Mouse (Mus musculus) CH12.LX (cell line): ENCODE measurements around the gene Sult6b2. TPM values are rescaled to one million over a fixed set of nuclear protein-coding genes. Genes with fewer than 3 reads are reported as not detected.

Experiments
- DNase-seq: peaks from one replicate; pipeline ENCODE4 v3.0.0-alpha.2; 2013; ENCODE audit errors: extremely low read depth
- H3K27ac ChIP-seq: 2 replicates; pipeline ENCODE4 v1.5.1; 2012; ENCODE audit warnings: low read depth, mild to moderate bottlenecking, control low read depth, moderate library complexity; ENCODE audit not compliant: insufficient read depth
- H3K27me3 ChIP-seq: replicated peaks from 2 replicates; pipeline ENCODE3; 2012; ENCODE audit warnings: inconsistent platforms
- H3K36me3 ChIP-seq, 2 experiments: replicated peaks in 1 of 2; 2 replicates each; pipeline versions ENCODE3 to v1.6.1; 2012; ENCODE audit warnings: inconsistent platforms in 1 of 2, low read length in 1 of 2, mild to moderate bottlenecking in 1 of 2, mixed read lengths in 1 of 2, moderate library complexity in 1 of 2; ENCODE audit not compliant: control insufficient read depth in 1 of 2, insufficient read depth in 1 of 2
- H3K4me1 ChIP-seq, 2 experiments: 2 replicates each; pipeline ENCODE4 v1.6.1; 2012; ENCODE audit warnings: inconsistent platforms in 1 of 2, moderate library complexity in 1 of 2; ENCODE audit not compliant: insufficient read depth in 2 of 2, control insufficient read depth in 1 of 2
- H3K4me2 ChIP-seq: 2 replicates; pipeline ENCODE4 v1.6.1; 2012; ENCODE audit warnings: low read depth, mild to moderate bottlenecking, control low read depth; ENCODE audit not compliant: poor library complexity, insufficient read depth, severe bottlenecking
- H3K4me3 ChIP-seq, 3 experiments: fragments of 150-350 bp in 1 of 3; sonication (generic) in 1 of 3; replicated peaks in 1 of 3; 2 replicates each; pipeline versions ENCODE3 to v1.5.1; 2011 to 2012; ENCODE audit warnings: low read depth in 2 of 3, low read length in 2 of 3, mild to moderate bottlenecking in 2 of 3, moderate library complexity in 2 of 3, control low read depth in 1 of 3, improper control_type of control experiment in 1 of 3, inconsistent platforms in 1 of 3, mixed read lengths in 1 of 3; ENCODE audit not compliant: poor library complexity in 1 of 3
- H3K79me2 ChIP-seq: replicated peaks from 2 replicates; pipeline ENCODE4 v1.6.1; 2012; ENCODE audit warnings: mild to moderate bottlenecking, moderate library complexity; ENCODE audit not compliant: control insufficient read depth, poor library complexity, insufficient read depth, severe bottlenecking; ENCODE audit errors: extremely low read depth
- H3K9ac ChIP-seq: 2 replicates; pipeline ENCODE4 v1.6.1; 2012; ENCODE audit warnings: low read depth, mild to moderate bottlenecking, control low read depth, moderate library complexity; ENCODE audit not compliant: insufficient read depth
- H3K9me3 ChIP-seq: replicated peaks from 2 replicates; pipeline ENCODE3; 2012; ENCODE audit warnings: low read length, inconsistent platforms, mixed read lengths
- CHD1 ChIP-seq: IDR thresholded peaks from 2 replicates; pipeline ENCODE4 v1.6.1; 2012; ENCODE audit warnings: low read depth, low read length, improper control_type of control experiment, inconsistent platforms
- CHD2 ChIP-seq: IDR thresholded peaks from 2 replicates; pipeline ENCODE4 v1.6.1; 2011; ENCODE audit warnings: low read length, improper control_type of control experiment
- E2F4 ChIP-seq: IDR thresholded peaks from 2 replicates; pipeline ENCODE4 v1.6.1; 2011; ENCODE audit warnings: low read depth, low read length, improper control_type of control experiment; ENCODE audit not compliant: insufficient replicate concordance
- ELF1 ChIP-seq: IDR thresholded peaks from 2 replicates; pipeline ENCODE4 v1.6.1; 2014; ENCODE audit warnings: low read depth, mild to moderate bottlenecking, inconsistent platforms, low read length, improper control_type of control experiment
- ETS1 ChIP-seq: conservative IDR thresholded peaks from 2 replicates; pipeline ENCODE4 v1.6.1; 2012; ENCODE audit warnings: low read depth, mild to moderate bottlenecking, inconsistent platforms, low read length, improper control_type of control experiment, moderate library complexity
- GABPA ChIP-seq: IDR thresholded peaks from 2 replicates; pipeline ENCODE4 v1.6.1; 2012; ENCODE audit warnings: low read depth, low read length, improper control_type of control experiment, inconsistent platforms; ENCODE audit not compliant: insufficient replicate concordance
- JUN ChIP-seq: IDR thresholded peaks from 2 replicates; pipeline ENCODE4 v1.6.1; 2011; ENCODE audit warnings: low read depth, mild to moderate bottlenecking, low read length, improper control_type of control experiment, moderate library complexity; ENCODE audit not compliant: insufficient read depth
- JUND ChIP-seq: conservative IDR thresholded peaks from 2 replicates; pipeline ENCODE4 v1.6.1; 2011; ENCODE audit warnings: low read depth, low read length, improper control_type of control experiment
- MAFK ChIP-seq: IDR thresholded peaks from 2 replicates; pipeline ENCODE4 v1.6.1; 2011; ENCODE audit warnings: low read length, improper control_type of control experiment; ENCODE audit not compliant: insufficient replicate concordance
- MAZ ChIP-seq: IDR thresholded peaks from 2 replicates; pipeline ENCODE4 v1.6.1; 2012; ENCODE audit warnings: low read depth, mild to moderate bottlenecking, inconsistent platforms, low read length, improper control_type of control experiment, moderate library complexity
- MXI1 ChIP-seq: IDR thresholded peaks from 2 replicates; pipeline ENCODE4 v1.6.1; 2011; ENCODE audit warnings: mild to moderate bottlenecking, low read depth, low read length, improper control_type of control experiment
- NRF1 ChIP-seq: IDR thresholded peaks from 2 replicates; pipeline ENCODE4 v1.6.1; 2014; ENCODE audit warnings: low read depth, mild to moderate bottlenecking, inconsistent platforms, low read length, improper control_type of control experiment, moderate library complexity
- PAX5 ChIP-seq: IDR thresholded peaks from 2 replicates; pipeline ENCODE4 v1.6.1; 2012; ENCODE audit warnings: low read length, inconsistent platforms, mixed read lengths
- POLR2A ChIP-seq: IDR thresholded peaks from 2 replicates; pipeline ENCODE4 v1.6.1; 2011; ENCODE audit warnings: low read depth, mild to moderate bottlenecking, improper control_type of control experiment, low read length
- POLR2AphosphoS2 ChIP-seq: IDR thresholded peaks from 2 replicates; pipeline ENCODE4 v1.6.1; 2011; ENCODE audit warnings: low read depth, low read length, improper control_type of control experiment
- RAD21 ChIP-seq: IDR thresholded peaks from 2 replicates; pipeline ENCODE4 v1.6.1; 2011; ENCODE audit warnings: low read depth, mild to moderate bottlenecking, low read length, improper control_type of control experiment, moderate library complexity
- RCOR1 ChIP-seq: conservative IDR thresholded peaks from 2 replicates; pipeline ENCODE4 v1.6.1; 2012; ENCODE audit warnings: low read depth, mild to moderate bottlenecking, inconsistent platforms, low read length, improper control_type of control experiment
- SMC3 ChIP-seq: IDR thresholded peaks from 2 replicates; pipeline ENCODE4 v1.6.1; 2011; ENCODE audit warnings: low read depth, low read length, improper control_type of control experiment
- UBTF ChIP-seq: IDR thresholded peaks from 2 replicates; pipeline ENCODE4 v1.6.1; 2012; ENCODE audit warnings: low read depth, mild to moderate bottlenecking, inconsistent platforms, low read length, improper control_type of control experiment, moderate library complexity
- ZMIZ1 ChIP-seq: IDR thresholded peaks from 2 replicates; pipeline ENCODE4 v1.6.1; 2012; ENCODE audit warnings: low read depth, mild to moderate bottlenecking, inconsistent platforms, low read length, improper control_type of control experiment
- dilution Hi-C: fragments of 300-500 bp; cut with MboI; formaldehyde crosslinking; loops from 2 replicates; pipeline ENCODE4 v1.14.3; 2020; ENCODE audit warnings: low sequenced_read_pairs; ENCODE audit not compliant: extremely low pct_unique_long_range_greater_than_20kb, extremely low pct_ligation_motif_present
- in situ Hi-C: fragments of 300-500 bp; cut with MboI; formaldehyde crosslinking; loops from 3 replicates; pipeline ENCODE4 v1.14.3; 2019; ENCODE audit warnings: low sequenced_read_pairs, low pct_ligation_motif_present, low pct_unique_long_range_greater_than_20kb, mixed read lengths
- polyA plus RNA-seq: library from polyadenylated mRNA; unstranded; fragments of >175 nt; gene quantifications from 2 replicates; pipeline ENCODE4 v1.2.1, GENCODE M21; 2012; ENCODE audit warnings: low read depth; ENCODE audit not compliant: insufficient read length
- total RNA-seq, 2 experiments: library from RNA; depleted of rRNA; stranded (reverse); fragments of 300-350 nt in 1 of 2; fragments of >200 nt in 1 of 2; gene quantifications; 2 replicates each; pipeline ENCODE4 v1.2.3; 2012 to 2014

The Sult6b2 gene
- total and polyA plus RNA-seq, 3 experiments = 0.25 to 1.1 (median 0.54) TPM

DNA sequence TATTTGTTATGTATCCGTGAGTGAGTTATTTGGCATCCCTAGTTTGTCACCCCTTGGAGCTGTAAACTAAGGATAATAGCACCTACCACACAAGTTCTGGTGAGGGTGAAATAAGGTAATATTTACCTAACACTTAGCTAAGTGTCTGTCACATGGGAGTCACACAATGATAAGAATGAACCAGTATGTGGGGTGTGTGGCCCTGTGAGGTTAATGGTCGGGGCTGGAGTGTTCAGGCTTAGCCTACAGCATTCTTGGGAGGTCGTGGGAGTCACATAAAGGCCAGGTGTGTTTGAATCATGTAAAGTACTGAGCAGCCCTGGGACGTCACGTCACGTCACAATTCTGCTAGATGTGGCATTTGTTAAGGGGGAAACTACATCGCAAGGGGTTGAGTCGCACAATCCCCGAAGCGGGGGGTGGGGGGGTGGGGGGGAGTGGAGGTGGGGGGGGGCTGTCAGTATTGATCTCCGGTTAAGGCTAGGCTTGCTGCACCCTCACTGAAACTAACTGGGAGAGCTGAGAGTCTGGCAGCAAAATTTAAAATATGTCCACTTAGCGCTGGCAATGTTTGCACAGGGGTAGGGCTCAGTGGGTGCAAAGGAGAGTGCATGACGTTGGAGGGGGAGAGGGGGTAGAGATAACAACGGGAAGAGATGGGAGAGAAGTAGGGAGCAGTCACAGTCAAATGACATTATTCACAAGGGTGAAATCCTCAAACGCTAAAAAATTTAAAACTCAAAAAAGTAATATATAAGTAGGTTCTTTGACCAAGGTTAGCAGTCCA, 8.5 kb downstream of the Sult6b2 start:
- no peak overlapping the region for H3K9ac ChIP-seq
- H3K79me2 ChIP-seq = no peaks in the 10 kb centered on the region
- no peak overlapping the region for H3K4me3 ChIP-seq
- no peak overlapping the region for H3K4me2 ChIP-seq
- DNase-seq = no peak
- H3K4me1 ChIP-seq = peaks cover 2 to 6% of the 10 kb centered on the region in 2 experiments; a peak in 3 of 4 replicates
- in situ Hi-C loops = no loop called here
- H3K9me3 ChIP-seq = no peaks in the 10 kb centered on the region
- H3K27ac ChIP-seq = no peak overlapping the region
- H3K27me3 ChIP-seq = no peaks in the 10 kb centered on the region
- no peaks in the 10 kb centered on the region for H3K36me3 ChIP-seq
- dilution Hi-C loops = no loop called here
- TF ChIP-seq UBTF (no peak), SMC3 (no peak), POLR2AphosphoS2 (no peak), MAFK (no peak), RAD21 (no peak), MAZ (no peak), CHD2 (no peak)
- TF ChIP-seq, all 38 proteins: peak for 0

DNA sequence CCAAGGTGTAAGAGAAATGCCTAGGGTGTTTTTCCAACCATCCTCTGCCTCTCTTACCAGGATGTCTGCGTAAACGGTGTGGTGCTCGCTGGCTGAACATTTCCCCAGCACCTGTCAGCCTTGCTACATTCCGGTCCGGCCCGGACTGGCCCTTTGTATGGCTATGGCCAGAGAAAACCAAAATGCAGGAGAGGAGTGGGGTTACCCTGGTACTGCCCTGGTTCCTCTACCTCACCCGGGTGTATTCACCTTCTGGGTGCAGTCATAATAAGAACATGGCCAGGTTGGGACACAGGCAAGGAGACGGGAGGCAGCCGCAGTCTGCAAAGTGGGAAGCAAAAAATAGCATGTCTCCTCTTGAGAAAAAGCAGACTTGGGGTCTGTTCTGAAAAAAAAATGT, 9.2 kb downstream of the Sult6b2 start:
- no peaks in the 10 kb centered on the region for H3K79me2 ChIP-seq
- TF ChIP-seq GABPA (no peak), MXI1 (no peak), ZMIZ1 (no peak), JUND (no peak), ELF1 (no peak), JUN (no peak), MAFK (no peak), ETS1 (no peak), POLR2A (no peak), PAX5 (no peak), RCOR1 (no peak), CHD1 (no peak), NRF1 (no peak), E2F4 (no peak)
- H3K9ac ChIP-seq = no peak overlapping the region
- H3K9me3 ChIP-seq = no peaks in the 10 kb centered on the region
- no peak overlapping the region for H3K4me2 ChIP-seq
- in situ Hi-C loops = no loop called here
- dilution Hi-C loops = no loop called here
- H3K4me3 ChIP-seq = no peak overlapping the region
- H3K27ac ChIP-seq = no peak overlapping the region
- no peaks in the 10 kb centered on the region for H3K36me3 ChIP-seq
- H3K27me3 ChIP-seq = no peaks in the 10 kb centered on the region
- no peak for DNase-seq
- peaks cover 2 to 5% of the 10 kb centered on the region in 2 experiments; a peak in 3 of 4 replicates for H3K4me1 ChIP-seq
